Mouse (Mus musculus): ENCODE measurements around the gene S1pr4.

GRCm38 (mm10) chr10:81452947-81453288 lies 47.0 kb downstream of the S1pr4 start:
- TF ChIP-seq CTCF (conservative IDR thresholded peaks at IDR 0.05; ENCODE audit: insufficient read depth, insufficient read length, low read depth, low read length): no peak
- no peak for TF ChIP-seq POLR2A (IDR thresholded peaks at IDR 0.05; ENCODE audit: low read depth, low read length)

Measured in kidney, adult 2 months (tissue).